Mouse (Mus musculus) ES-Bruce4 (cell line): Measurements from ENCODE around the gene Ubac2.

Experiments
- CTCF ChIP-seq: IDR thresholded peaks from one replicate; pipeline ENCODE4 v1.8.1; 2011; ENCODE audit warnings: low read depth, low read length
- EP300 ChIP-seq: IDR thresholded peaks from 2 replicates; pipeline ENCODE4 v1.6.1; 2011; ENCODE audit warnings: low read depth, low read length; ENCODE audit not compliant: insufficient read depth

DNA sequence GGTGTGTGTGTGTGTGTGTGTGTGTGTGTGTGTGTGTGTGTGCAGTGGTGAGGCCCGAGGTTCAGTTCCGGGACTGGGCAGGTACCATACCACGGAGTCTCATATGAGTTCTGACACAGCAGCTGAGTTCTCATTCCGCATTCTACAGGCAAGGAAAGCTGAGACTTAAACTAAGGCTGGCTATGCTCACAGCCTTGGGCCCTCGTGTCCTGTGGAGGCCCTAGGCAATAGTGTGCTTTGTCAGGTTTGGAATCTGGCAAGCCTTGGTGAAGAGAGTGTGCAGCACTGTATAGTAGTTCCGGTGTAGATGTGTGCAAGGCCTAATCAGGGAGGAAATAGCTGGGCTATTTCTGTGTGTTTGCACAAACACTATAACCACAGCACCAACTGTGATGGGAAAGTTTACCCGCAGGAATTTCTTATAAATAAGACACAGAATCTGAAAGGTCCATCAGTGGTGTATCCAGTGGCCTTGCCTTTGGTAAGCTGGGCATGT, 25.0 kb downstream of the Ubac2 start:
- TF ChIP-seq EP300: no peak
- TF ChIP-seq CTCF: no peak
